Mouse (Mus musculus): ENCODE measurements at regions not wholly inside any gene's neighbourhood (a gene's known extent, or its start where the extent isn't known, plus 50 kb on each side); places are given as distances from the start of the nearest gene placed in this dataset.

DNA sequence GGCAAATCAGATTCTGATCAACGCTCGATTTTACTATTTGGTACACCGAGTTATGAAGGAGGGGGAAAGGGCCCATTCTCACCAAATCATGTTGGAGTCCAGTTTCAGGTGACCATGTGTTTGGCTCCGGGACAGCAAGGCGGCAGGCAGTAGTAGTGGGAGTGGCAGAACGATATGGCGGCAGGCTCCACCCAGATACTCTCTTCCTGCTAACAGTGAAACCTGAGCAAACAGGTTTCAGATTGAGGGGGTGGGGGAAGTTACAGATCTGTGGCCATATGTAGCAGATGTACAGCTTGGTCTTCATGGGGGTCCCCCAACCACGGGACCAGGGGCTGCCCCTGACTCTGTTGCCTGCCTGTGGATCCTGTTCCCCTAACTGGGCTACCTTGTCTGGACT is 224.6 kb upstream of the Prok2 start:
- TF ChIP-seq E2F4 (IDR thresholded peaks at IDR 0.05; ENCODE audit: borderline replicate concordance, low read depth, low read length): no peak
- no peak for TF ChIP-seq MEF2A (IDR thresholded peaks at IDR 0.05; ENCODE audit: extremely low read depth, insufficient replicate concordance, low read depth, low read length, poor library complexity, severe bottlenecking)
- no peak for TF ChIP-seq EP300 (IDR thresholded peaks at IDR 0.05; ENCODE audit: low read depth in 1 of 2, low read length in 2 of 2)
- TF ChIP-seq CTCF (IDR thresholded peaks at IDR 0.05 in 2 of 3, conservative IDR thresholded peaks at IDR 0.05 in 1 of 3; ENCODE audit: control insufficient read depth in 1 of 3, insufficient read depth in 1 of 3, low read depth in 2 of 3, low read length in 3 of 3, poor library complexity in 1 of 3, severe bottlenecking in 1 of 3): no peak
- TF ChIP-seq TAL1 (IDR thresholded peaks at IDR 0.05; ENCODE audit: low read length): no peak
- TF ChIP-seq POLR2A (IDR thresholded peaks at IDR 0.05; ENCODE audit: control insufficient read depth in 1 of 2, insufficient read depth in 1 of 2, low read depth in 1 of 2, low read length in 2 of 2, poor library complexity in 1 of 2): no peak
- TF ChIP-seq ZNF384 (IDR thresholded peaks at IDR 0.05; ENCODE audit: low read depth, low read length): no peak
- no peak for TF ChIP-seq USF1 (IDR thresholded peaks at IDR 0.05; ENCODE audit: low read depth, low read length)
- no peak for TF ChIP-seq MYC (IDR thresholded peaks at IDR 0.05; ENCODE audit: low read depth, low read length)
- TF ChIP-seq USF2 (IDR thresholded peaks at IDR 0.05; ENCODE audit: borderline replicate concordance in 1 of 2, insufficient read depth in 1 of 2, low read depth in 1 of 2, low read length in 2 of 2): no peak

Measured in MEL (cell line).